Mouse (Mus musculus) embryonic facial prominence, embryonic 15.5 days (tissue): ENCODE results near the gene Arpc5. TPM values are rescaled to one million over a fixed set of nuclear protein-coding genes. Genes with fewer than 3 reads are reported as not detected.
"Not testable (repeated sequence)": the region's sequence is repeated elsewhere in the genome, so short reads cannot be mapped to it uniquely, and the experiment has no call there.

ENCODE experiments used
- ATAC-seq: fragments of 200-750 bp; cut with Nextera tagmentation; 2 replicates; pipeline ENCODE4 v1.8.0; 2017; ENCODE audit warnings: low read depth, moderate TSS enrichment; ENCODE audit not compliant: insufficient number of reproducible peaks, low FRiP score, low TSS enrichment
- H3K27ac ChIP-seq: fragments of 300-500 bp; sonication (generic); replicated peaks from 2 replicates; pipeline ENCODE4 v1.5.1; 2015; ENCODE audit warnings: mild to moderate bottlenecking, inconsistent platforms
- H3K27me3 ChIP-seq: fragments of 300-500 bp; sonication (generic); 2 replicates; pipeline ENCODE4 v1.6.1; 2015; ENCODE audit warnings: inconsistent platforms
- H3K36me3 ChIP-seq: fragments of 300-500 bp; sonication (generic); 2 replicates; pipeline ENCODE4 v1.6.1; 2015; ENCODE audit warnings: mild to moderate bottlenecking, inconsistent platforms
- H3K4me1 ChIP-seq: fragments of 300-500 bp; sonication (generic); 2 replicates; pipeline ENCODE4 v1.6.1; 2015; ENCODE audit warnings: inconsistent platforms
- H3K4me2 ChIP-seq: fragments of 300-500 bp; sonication (generic); replicated peaks from 2 replicates; pipeline ENCODE4 v1.6.1; 2015; ENCODE audit warnings: mild to moderate bottlenecking, inconsistent platforms
- H3K4me3 ChIP-seq: fragments of 300-500 bp; sonication (generic); replicated peaks from 2 replicates; pipeline ENCODE4 v1.5.1; 2015; ENCODE audit warnings: mild to moderate bottlenecking, inconsistent platforms
- H3K9ac ChIP-seq: fragments of 300-500 bp; sonication (generic); 2 replicates; pipeline ENCODE4 v1.6.1; 2015; ENCODE audit warnings: inconsistent platforms
- H3K9me3 ChIP-seq: fragments of 300-500 bp; sonication (generic); replicated peaks from 2 replicates; pipeline ENCODE4 v1.6.1; 2016; ENCODE audit warnings: inconsistent platforms
- WGBS: fragments of 180-500 bp; shearing (Covaris S2); methylation state at CpG from one replicate; pipeline ENCODE4 v1.1.7; 2015; 5-methylcytosine and 5-hydroxymethylcytosine counted together
- polyA plus RNA-seq: library from polyadenylated mRNA; unstranded; fragments of >200 nt; fragmentation: Nextera tagmentation; extraction: Ambion mirVana; gene quantifications from 2 replicates; pipeline ENCODE4 v1.2.1, GENCODE M21; 2015

Arpc5 gene
- polyA plus RNA-seq, 1 experiment from 2014 or later, result 256 TPM

DNA sequence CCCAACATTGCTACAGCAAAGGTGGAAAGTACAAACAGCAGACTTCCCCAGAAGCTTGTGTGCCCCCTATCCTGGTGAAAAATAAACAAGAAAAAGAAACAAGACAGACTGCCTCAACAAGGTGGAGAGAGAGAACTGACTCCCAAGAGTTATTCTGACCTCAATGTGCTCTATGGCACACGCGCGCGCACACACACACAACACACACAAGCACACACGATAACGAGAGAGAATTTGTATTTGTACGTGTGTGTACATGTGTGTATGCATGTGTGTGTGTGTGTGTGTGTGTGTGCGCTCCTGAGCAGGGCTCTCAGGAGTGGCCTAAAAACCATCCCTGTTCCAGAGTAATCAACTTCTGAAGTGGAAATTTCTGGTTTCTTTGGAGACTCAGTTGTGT is 18.3 kb downstream of the Arpc5 start:
- ATAC-seq, result no peak
- WGBS, result 95% methylated on average over 8 of the region's 8 CpGs
- no peak overlapping the region for H3K4me2 ChIP-seq

DNA sequence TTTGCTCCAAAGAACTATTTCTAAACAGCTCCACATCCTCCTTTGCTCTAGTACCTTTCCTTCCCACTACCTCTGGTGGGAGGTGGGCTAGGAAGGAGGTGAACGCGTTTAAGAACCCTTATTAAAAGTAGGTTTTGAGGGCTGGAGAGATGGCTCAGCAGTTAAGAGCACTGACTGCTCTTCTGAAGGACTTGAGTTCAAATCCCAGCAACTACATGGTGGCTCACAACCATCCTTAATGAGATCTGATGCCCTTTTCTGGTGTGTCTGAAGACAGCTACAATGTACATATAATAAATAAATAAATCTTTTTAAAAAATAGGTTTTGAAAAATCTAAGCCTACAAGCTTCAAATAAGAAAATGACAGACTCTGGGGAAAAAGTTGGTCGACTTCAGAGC is 19.1 kb downstream of the Arpc5 start:
- not testable (repeated sequence) for H3K4me2 ChIP-seq, H3K27ac ChIP-seq, H3K27me3 ChIP-seq, H3K9me3 ChIP-seq, ATAC-seq, H3K9ac ChIP-seq, H3K4me3 ChIP-seq, H3K36me3 ChIP-seq, H3K4me1 ChIP-seq
- 75% methylated on average over 3 of the region's 3 CpGs for WGBS

More for the DNA sequence above, 18.3 kb downstream of the Arpc5 start:
- Histone ChIP-seq H3K27me3 (no peaks in the 10 kb centered on the region), H3K4me3 (no peak overlapping the region), H3K36me3 (no peaks in the 10 kb centered on the region), H3K27ac (no peak overlapping the region), H3K9me3 (no peaks in the 10 kb centered on the region), H3K9ac (no peak overlapping the region), H3K4me1 (no peaks in the 10 kb centered on the region)

DNA sequence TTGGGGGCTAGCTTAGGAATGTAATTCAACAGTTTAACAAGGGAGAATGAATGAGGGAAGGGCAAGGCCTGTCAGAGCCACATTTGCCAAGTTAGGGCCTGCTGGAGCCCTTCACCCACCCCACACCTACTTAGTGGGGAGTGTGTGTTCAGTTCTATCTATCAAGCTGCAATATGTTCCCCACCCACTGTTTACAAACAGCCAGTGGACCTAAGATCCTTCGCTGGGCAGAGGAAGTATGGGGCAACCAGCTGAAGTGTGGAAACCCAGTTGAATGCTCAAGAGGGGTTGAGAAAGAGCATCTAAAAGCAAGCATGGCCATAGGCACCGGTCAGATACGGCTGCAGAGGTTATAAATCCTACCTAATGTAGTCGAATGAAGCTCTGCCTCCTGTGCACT is 20.6 kb downstream of the Arpc5 start:
- no peaks in the 10 kb centered on the region for H3K4me1 ChIP-seq
- WGBS, result 84% methylated on average over 4 of the region's 4 CpGs
- H3K36me3 ChIP-seq, result no peaks in the 10 kb centered on the region
- H3K4me3 ChIP-seq, result no peak overlapping the region
- no peaks in the 10 kb centered on the region for H3K27me3 ChIP-seq
- no peak for ATAC-seq
- no peak overlapping the region for H3K4me2 ChIP-seq
- H3K9ac ChIP-seq, result no peak overlapping the region
- H3K27ac ChIP-seq, result no peak overlapping the region
- H3K9me3 ChIP-seq, result no peaks in the 10 kb centered on the region

DNA sequence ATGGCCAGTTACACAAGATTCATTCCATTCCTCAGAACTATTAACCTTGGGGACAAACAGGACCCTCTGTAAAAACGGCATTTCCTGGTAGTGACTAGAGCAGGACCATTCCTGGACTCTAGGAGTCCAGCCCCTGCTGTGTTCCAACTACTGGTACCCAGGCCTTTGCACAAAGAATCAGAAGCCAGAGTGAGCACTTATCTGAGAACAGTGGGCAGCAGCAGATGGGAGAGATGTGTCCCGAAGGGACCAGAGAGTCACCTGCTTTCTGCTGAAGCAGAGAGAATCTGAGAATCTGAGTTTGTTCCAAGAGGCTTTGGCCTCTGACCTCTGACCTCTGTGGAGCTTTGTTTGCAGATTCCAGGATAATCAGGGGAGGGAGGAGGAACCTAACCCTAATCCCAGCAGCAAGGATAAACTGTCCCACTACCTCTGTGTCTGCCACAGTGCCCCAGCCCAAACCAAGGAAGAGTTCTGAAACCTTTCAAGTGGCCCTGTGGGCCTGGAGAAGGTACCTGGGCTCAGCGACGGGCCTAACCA is 21.8 kb downstream of the Arpc5 start:
- no peak overlapping the region for H3K4me2 ChIP-seq
- H3K27me3 ChIP-seq, result no peaks in the 10 kb centered on the region
- 28% methylated on average over 4 of the region's 4 CpGs for WGBS
- ATAC-seq, result no peak
- H3K9me3 ChIP-seq, result no peaks in the 10 kb centered on the region
- H3K9ac ChIP-seq, result no peak overlapping the region
- no peaks in the 10 kb centered on the region for H3K36me3 ChIP-seq
- no peak overlapping the region for H3K27ac ChIP-seq
- no peak overlapping the region for H3K4me3 ChIP-seq
- H3K4me1 ChIP-seq, result no peaks in the 10 kb centered on the region; the same call in 1 of the 2 replicates

DNA sequence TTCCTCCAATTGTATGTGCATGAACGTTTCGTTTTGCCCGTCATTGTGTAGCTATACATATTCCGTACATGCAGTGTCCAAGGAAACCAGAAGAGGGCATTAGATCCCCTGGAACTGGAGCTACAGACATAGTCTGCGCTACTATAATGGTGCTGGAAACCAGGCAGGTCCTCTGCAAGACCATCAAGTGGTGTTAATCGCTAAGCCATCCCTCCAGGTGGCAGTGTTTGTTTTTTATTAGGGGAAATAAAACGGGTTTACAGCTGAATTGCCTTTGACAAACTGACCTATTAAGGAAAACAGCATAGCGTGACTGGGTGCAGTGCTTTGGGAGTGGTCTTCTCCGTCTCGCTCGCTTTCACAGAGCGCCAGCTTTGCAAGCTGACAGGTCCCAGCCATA is 23.9 kb downstream of the Arpc5 start:
- no peak for ATAC-seq
- Histone ChIP-seq H3K4me3 (no peak overlapping the region), H3K4me2 (no peak overlapping the region), H3K27ac (no peak overlapping the region), H3K9ac (no peak overlapping the region), H3K36me3 (no peaks in the 10 kb centered on the region), H3K27me3 (no peaks in the 10 kb centered on the region), H3K4me1 (no peaks in the 10 kb centered on the region; the same call in 1 of the 2 replicates), H3K9me3 (no peaks in the 10 kb centered on the region)
- 33% methylated on average over 12 of the region's 12 CpGs for WGBS

DNA sequence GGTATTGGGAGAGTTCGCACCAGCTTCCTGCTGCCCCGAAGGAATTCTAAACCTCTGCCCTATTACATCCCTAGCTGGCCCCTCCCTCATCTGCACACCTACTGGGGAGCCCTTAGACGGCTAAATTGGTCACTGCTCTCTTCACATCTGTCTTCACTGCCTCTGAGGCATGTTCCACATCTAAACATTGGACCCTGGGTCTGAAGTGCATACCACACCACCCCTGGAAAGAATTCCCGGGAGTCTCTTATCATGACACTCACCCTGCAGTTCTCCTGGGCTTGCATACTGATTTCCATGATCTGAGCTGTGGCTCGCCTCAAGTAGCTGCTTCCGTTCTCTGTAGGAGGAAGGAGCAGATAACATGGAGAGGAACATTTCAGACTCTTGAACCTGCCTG is 24.5 kb downstream of the Arpc5 start:
- no peaks in the 10 kb centered on the region for H3K9me3 ChIP-seq
- H3K27me3 ChIP-seq, result no peaks in the 10 kb centered on the region
- 26% methylated on average over 6 of the region's 6 CpGs for WGBS
- no peak overlapping the region for H3K9ac ChIP-seq
- ATAC-seq, result no peak
- H3K27ac ChIP-seq, result no peak overlapping the region
- no peak overlapping the region for H3K4me3 ChIP-seq
- H3K4me2 ChIP-seq, result no peak overlapping the region
- H3K36me3 ChIP-seq, result no peaks in the 10 kb centered on the region
- H3K4me1 ChIP-seq, result no peaks in the 10 kb centered on the region; the same call in 1 of the 2 replicates

DNA sequence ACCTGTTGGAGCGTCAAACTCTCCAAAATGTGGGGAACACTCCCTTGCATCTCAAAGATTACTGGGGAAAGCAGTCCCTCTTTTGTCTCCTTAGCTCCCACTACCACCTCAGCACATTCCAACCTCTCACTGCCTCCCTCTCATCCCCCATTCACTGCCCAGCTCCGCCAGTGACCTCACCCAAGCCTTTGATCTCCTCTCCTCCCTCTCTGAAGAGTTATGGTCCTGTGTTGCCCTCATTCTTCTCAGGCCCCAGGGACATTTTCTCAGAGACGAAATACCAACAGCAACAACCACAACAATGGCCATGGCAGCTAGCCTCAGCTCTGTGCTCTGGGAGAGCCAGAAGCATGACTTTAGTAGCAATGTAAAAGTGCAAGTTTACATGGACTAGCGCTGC is 24.9 kb downstream of the Arpc5 start:
- Histone ChIP-seq H3K4me1 (no peaks in the 10 kb centered on the region; the same call in 1 of the 2 replicates), H3K4me2 (no peak overlapping the region), H3K9ac (no peak overlapping the region), H3K27me3 (no peaks in the 10 kb centered on the region), H3K36me3 (no peaks in the 10 kb centered on the region), H3K27ac (no peak overlapping the region), H3K9me3 (no peaks in the 10 kb centered on the region), H3K4me3 (no peak overlapping the region)
- ATAC-seq, result no peak
- WGBS, result 33% methylated on average over 4 of the region's 4 CpGs

DNA sequence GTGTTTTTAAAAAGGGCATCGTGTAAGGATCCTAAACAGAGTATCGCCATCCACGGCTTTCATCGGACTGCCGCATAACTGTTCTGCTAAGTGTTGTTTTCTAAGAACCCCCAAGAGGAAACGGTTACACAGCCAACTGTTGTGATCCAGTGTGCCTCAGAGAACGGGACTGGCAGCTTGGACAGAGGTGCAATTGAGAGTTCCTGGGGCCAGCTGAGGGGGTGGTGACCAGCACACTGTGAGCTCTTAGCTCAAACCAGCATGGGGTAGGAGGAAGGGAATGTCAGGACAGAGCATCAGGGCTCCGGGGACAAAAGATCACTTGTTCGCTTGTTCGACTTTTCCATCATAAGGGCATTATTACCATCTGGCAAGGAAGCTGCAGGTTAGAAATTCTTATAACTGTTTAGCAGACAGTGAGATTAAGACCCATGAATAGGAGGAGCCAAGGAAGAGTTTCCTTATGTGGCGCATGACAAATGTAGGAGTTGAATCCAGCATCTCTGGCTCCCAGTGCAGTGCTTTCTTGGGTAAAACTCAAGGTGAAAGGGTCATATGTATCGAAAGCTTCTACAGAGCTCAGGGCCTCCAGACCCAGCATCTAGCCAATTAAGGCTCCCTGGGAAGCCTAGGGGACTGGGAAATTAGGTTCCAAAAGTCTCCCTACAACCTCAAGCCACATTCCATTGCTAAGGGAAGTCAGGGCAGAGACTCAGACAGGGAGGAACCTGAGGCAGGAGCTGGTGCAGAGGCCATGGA is 26.6 kb downstream of the Arpc5 start:
- WGBS, result 27% methylated on average over 12 of the region's 12 CpGs
- H3K27me3 ChIP-seq, result no peaks in the 10 kb centered on the region
- H3K9me3 ChIP-seq, result no peaks in the 10 kb centered on the region
- H3K27ac ChIP-seq, result no peak overlapping the region
- no peak overlapping the region for H3K4me3 ChIP-seq
- no peak for ATAC-seq
- no peak overlapping the region for H3K4me2 ChIP-seq
- no peaks in the 10 kb centered on the region for H3K36me3 ChIP-seq
- no peaks in the 10 kb centered on the region; the same call in 1 of the 2 replicates for H3K4me1 ChIP-seq
- H3K9ac ChIP-seq, result no peak overlapping the region

DNA sequence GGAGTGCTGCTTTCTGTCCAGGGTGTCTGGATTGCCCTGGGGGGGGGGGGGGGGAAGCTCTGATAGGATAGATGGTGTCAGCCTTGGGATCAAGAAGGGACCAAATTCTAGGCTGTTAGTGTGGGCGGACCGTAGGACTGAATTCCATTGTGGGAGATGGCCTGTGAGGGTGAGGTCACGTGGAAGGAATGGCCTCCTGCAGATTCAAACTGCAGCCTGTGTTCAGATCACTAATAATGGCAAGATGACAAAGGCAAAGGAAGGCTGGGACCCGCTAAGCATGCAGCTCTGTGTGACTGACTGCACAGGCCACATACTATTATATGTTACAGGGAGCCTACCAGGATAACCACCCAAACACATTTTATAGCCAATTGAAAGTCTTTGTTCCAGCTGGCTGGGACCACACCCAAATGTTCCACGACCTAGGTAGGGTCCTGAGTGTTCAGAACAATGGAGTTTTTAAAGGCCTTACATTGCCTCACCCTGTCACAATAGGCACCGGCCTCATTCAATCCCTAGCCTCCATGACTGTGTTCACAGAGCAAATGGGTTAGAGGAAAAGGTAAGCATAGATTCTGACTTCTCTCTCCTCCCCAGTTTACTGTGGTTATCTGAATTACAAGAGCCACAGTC is 27.3 kb downstream of the Arpc5 start:
- Histone ChIP-seq H3K4me1 (no peaks in the 10 kb centered on the region; the same call in 1 of the 2 replicates), H3K36me3 (no peaks in the 10 kb centered on the region), H3K9me3 (no peaks in the 10 kb centered on the region), H3K4me2 (no peak overlapping the region), H3K27me3 (no peaks in the 10 kb centered on the region), H3K4me3 (no peak overlapping the region), H3K27ac (no peak overlapping the region), H3K9ac (no peak overlapping the region)
- ATAC-seq, result no peak
- WGBS, result 44% methylated on average over 6 of the region's 6 CpGs

DNA sequence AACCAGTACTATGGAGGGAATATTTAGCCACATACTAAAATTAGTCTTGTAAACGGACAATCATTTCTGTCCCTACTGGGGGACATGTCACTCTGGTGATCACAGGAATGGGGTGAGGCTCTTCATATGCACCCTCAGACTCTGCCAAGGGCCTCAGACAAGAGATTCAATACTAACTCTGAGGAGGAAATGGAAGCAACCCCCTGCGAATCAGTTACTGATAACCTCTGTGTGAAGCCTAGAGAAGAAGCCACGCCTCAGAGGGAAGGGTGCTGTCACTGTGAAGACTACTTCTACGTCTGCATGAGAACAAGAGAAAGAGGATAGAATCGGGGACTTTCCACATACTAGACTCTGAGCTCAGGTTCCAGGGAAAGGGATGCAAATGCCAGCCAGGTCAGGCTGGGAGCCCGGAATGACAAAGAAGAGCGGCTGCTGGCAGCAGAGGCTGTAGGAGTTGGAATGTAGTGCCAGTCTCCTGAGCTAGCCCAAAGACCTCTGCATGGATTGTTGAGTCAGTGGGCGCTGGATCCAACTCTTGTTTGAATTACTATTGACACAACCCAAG is 29.4 kb downstream of the Arpc5 start:
- Histone ChIP-seq H3K27ac (no peak overlapping the region), H3K36me3 (no peaks in the 10 kb centered on the region), H3K4me2 (no peak overlapping the region), H3K4me3 (no peak overlapping the region), H3K9ac (no peak overlapping the region), H3K9me3 (no peaks in the 10 kb centered on the region), H3K27me3 (no peaks in the 10 kb centered on the region), H3K4me1 (peaks cover 4% of the 10 kb centered on the region; the same call in 1 of the 2 replicates)
- ATAC-seq, result no peak
- WGBS, result 72% methylated on average over 8 of the region's 8 CpGs

DNA sequence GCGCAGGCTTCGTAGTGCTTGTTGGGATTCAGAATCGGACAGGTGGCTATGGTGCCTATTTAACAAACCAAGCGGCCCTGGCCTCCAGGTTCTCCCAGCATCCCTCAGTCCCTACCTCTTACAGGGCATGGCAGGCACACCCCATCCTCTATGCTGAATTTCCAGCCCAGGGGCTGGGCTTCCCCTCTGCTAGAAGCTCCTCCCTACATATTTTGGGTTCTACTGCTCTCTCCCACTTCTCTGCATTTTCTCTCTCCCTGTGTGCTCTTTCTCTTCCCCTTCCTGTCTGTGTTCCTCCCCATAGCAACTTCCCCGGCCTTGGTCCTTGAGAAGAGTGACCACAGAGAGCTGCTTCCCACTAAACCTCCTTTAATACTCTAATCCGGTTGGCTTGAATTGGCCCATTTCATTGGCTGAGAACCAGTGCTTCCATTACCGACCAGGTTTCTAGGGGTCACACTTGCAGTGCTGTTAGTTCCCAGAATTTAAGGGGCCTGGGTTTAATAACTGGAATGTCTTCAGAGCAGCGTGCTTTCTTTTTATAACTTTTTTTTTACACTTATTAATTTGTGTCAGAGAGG is 30.4 kb downstream of the Arpc5 start:
- no peak for ATAC-seq
- no peak overlapping the region for H3K4me2 ChIP-seq
- H3K9ac ChIP-seq, result no peak overlapping the region
- H3K27ac ChIP-seq, result no peak overlapping the region
- no peaks in the 10 kb centered on the region for H3K27me3 ChIP-seq
- no peak overlapping the region for H3K4me3 ChIP-seq
- 81% methylated on average over 8 of the region's 8 CpGs for WGBS
- H3K36me3 ChIP-seq, result no peaks in the 10 kb centered on the region
- H3K4me1 ChIP-seq, result peaks cover 4% of the 10 kb centered on the region; the same call in 1 of the 2 replicates
- no peaks in the 10 kb centered on the region for H3K9me3 ChIP-seq
